Mouse (Mus musculus) adrenal gland (tissue): ENCODE measurements around the gene Cab39l.
"Not testable (repeated sequence)": the region's sequence is repeated elsewhere in the genome, so short reads cannot be mapped to it uniquely, and the experiment has no call there.

ENCODE experiments used
- intact Hi-C: fragments of 180-260 bp; cut with DNase I; formaldehyde crosslinking; loops from one replicate; pipeline ENCODE4 v1.15.1; 2025

Gene Cab39l

GRCm38 (mm10) chr14:59557071-59557470 is 116.3 kb downstream of the Cab39l start:
- intact Hi-C loops, result loop anchor here (2.0 to 10.0 kb wide), 4 partner anchors 88 to 400 kb away; no protein-coding TSS in a partner anchor

DNA sequence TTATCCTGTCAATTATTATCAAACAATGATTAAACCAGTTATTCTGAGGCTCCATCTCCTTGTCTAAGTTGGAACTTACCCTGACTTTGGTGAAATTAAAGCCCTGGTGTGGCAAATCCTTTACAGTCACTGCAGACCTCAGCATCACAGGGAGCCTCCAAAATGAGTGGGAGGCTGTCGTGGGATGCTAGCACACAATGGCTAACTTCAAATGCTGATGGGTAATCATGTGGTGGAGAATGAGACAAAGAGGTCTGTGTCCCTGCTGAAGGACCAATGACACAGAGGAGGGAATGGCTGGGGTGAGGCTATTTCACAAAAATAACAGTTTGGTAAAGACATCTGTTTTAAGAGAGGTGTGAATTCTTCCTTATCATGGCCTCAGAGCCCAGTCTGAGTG is 117.1 kb downstream of the Cab39l start:
- intact Hi-C loops, result loop anchor here (2.0 to 10.0 kb wide), 4 partner anchors 89 to 401 kb away; no protein-coding TSS in a partner anchor

GRCm38 (mm10) chr14:59566756-59567155 is 126.0 kb downstream of the Cab39l start:
- intact Hi-C loops, result no loop called here

DNA sequence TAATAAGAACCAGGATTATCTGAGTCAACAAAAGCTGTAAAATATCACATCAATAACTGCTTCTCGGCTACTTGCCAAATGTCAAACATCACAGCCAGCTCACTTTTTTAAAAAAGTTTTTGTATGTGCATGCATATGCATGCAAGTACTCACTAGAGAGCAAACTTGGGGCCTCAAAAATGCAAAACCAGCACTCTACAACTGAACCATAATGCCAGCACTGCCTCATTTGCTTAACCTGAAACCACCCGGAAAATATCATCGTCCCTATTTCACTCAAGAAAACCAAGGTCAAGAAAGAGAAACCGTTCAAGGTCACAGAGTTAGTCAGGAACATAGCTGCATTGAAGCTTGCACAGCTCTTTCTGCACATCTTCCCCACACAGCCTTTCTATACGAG is 135.6 kb downstream of the Cab39l start:
- intact Hi-C loops, result no loop called here

- intact Hi-C loops, result no loop called here
Observed at GRCm38 (mm10) chr14:59590614-59591013, 149.8 kb downstream of the Cab39l start.

- intact Hi-C loops, result no loop called here
Observed at GRCm38 (mm10) chr14:59591901-59592300, 151.1 kb downstream of the Cab39l start.

- intact Hi-C loops, result no loop called here
Observed at GRCm38 (mm10) chr14:59592593-59592992, 151.8 kb downstream of the Cab39l start.

GRCm38 (mm10) chr14:59594988-59595387 is 154.2 kb downstream of the Cab39l start:
- intact Hi-C loops, result no loop called here

- intact Hi-C loops, result no loop called here
Observed at GRCm38 (mm10) chr14:59597398-59598259, 156.9 kb downstream of the Cab39l start, which contains the start of gene Cdadc1. Gene Cdadc1 (minus strand): TSS chr14:59597959.

DNA sequence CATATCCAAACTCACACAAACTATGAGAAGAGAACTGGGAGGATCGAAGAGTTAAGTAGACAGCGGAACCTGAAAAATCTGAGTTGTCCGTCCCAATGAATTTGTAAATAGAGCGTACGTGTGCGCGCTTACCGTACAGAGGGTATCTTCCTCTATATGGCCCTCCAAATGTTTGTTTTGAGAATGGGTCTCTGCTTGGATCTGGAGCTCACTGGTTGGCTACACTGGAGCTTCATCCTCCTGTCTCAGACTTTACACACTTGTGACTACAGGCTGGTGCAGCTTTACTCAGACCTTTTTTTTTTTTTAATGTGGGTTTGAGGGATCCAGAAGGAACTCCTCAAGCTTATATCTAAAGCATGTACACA is 157.5 kb downstream of the Cab39l start:
- intact Hi-C loops, result no loop called here

DNA sequence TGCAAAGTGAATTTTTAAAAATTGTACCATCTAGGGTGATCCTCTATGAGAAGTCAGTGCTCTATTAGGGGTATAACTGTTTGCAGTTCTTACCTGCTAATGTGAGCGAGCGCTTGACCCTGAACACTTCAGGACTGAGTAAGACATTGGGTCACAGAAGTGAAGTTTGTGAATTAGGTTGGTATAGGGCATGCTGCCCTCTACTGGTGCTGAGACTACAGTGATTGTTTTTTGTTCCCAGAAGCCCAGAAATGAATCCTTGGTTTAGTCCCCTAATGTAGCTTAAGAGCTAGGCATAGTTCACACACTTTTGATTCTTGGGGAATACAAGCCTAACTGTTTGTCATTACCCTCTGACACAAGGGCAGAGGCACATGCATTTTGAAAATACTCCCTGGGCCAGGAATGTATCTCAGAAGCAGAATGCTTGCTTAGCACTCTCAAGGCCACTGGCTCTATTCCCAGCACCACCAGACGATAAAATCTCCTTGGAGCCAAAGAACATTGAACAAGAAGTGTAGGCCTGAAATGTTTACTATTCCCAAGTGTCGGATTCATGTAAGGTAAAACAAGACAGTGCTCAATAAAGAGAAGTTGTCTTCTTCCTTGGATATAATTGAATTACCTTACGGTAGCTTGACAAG is 163.4 kb downstream of the Cab39l start:
- intact Hi-C loops, result loop anchor here (2.0 kb wide), 1 partner anchor 339 kb away; no protein-coding TSS in a partner anchor

GRCm38 (mm10) chr14:59605671-59606353 is 165.0 kb downstream of the Cab39l start:
- intact Hi-C loops, result loop anchor here (2.0 kb wide), 2 partner anchors 337 to 411 kb away; no protein-coding TSS in a partner anchor

DNA sequence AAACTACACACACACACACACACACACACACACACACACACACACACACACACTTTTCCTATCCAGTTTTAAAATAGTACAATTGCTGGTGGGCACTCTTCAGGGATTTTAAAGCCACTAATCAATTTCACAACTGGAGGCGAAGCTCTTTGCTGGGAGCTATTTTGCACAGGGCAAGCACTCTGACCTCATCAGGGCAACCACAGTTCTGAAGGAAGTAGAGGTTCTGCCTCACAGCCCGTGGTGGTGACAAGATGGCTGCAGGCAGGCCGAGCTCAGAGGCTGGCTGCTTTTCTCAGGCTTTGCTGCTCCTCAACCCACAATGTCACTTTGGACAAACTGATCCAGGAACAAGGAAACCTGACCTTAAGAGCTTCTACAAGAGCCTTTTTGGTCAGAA is 166.2 kb downstream of the Cab39l start:
- intact Hi-C loops, result loop anchor here (2.0 kb wide), 1 partner anchor 410 kb away; no protein-coding TSS in a partner anchor

DNA sequence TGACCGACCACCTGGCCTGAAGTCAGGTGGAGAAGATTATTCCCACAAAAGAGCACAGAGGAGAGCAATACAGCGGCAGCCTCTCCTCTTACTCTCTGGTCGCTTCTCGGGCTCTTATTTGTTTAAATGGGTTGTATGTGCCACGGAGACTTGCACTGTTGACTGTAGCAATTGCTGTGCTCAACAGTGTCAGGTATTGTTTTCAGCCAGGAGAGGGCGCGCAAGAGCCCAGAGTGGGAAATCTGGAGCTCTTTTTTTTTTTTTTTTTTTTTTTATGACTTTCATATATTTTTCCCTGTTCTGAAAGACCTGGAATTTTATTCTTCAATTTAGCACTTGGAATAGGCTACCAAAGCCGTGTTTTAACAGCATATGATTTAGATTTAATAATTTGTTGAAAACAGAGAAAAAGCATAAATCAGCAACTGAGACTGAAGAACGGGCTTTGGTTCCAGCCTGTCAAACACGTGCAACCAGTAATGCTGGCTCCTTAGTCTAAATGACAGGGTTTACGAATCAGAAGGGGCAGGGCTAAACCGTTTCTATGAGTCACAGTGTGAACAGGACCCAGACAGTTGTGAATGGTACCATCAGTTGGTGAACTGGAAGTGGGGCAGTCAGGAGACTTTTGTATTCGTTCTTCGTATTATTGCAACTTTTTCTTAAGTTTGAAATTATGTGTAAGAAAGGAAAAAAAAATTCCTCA is 172.3 kb downstream of the Cab39l start:
- intact Hi-C loops, result loop anchor here (2.0 kb wide), 1 partner anchor 330 kb away; no protein-coding TSS in a partner anchor

DNA sequence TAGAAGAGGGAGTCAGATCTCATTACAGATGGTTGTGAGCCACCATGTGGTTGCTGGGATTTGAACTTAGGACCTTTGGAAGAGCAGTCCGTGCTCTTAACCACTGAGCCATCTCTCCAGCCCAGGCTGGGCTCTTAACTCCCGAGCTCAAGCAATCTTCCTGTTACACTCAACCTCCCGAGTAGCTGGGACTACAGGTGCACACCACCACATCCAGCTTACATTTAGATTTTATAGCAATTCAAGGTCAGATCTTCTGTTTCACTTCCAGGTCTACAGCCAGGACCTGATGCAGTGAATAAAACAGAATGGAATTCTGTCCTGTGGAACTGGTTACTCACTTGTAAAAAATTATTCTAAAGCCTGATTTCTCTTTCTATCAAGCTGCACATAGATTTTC is 173.4 kb downstream of the Cab39l start:
- intact Hi-C loops, result not testable (repeated sequence)

- intact Hi-C loops, result no loop called here
Observed at GRCm38 (mm10) chr14:59616802-59617201, 176.0 kb downstream of the Cab39l start.

- intact Hi-C loops, result no loop called here
Observed at GRCm38 (mm10) chr14:59624326-59624885, 183.6 kb downstream of the Cab39l start.

- intact Hi-C loops, result no loop called here
Observed at GRCm38 (mm10) chr14:59625158-59625805, 184.5 kb downstream of the Cab39l start, which contains the start of gene Shisa2. Gene Shisa2 (plus strand): TSS chr14:59625308.

DNA sequence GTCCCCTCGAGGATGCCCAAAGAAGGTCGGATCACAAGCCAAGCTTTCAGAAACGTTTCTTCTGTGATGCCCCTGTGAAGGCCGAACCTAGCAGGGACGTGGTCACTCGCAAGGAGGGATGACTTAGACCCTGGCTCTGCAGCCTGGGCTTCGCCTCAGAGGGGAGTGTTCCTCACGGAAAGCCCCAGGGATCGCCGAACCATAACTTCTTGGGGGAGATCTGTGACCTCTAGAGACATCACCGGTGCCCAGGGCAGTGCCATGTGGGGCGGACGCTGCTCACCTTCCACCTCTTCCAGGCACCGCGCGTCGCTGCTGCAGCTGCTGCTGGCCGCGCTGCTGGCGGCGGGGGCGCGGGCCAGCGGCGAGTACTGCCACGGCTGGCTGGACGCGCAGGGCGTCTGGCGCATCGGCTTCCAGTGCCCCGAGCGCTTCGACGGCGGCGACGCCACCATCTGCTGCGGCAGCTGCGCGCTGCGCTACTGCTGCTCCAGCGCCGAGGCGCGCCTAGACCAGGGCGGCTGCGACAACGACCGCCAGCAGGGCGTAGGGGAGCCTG is 185.1 kb downstream of the Cab39l start:
- intact Hi-C loops, result no loop called here

DNA sequence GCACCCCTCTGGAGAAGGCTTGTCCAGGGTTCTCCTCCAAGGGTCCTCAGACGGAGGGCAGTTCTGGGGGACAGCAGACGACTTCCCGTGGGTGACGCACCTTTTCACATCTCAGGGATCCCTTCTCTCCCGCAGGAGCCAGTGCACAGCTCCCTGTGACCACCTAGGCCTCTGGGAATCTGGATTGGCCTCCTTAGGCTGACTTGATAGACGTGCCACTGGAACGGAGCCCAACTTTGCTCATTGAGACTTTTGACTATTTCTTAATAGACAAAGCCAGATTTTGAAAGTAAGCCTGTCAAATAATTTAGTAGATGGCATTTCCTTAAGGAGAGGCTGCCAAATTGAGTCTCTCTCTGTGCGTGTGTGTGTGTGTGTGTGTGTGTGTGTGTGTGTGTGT is 185.9 kb downstream of the Cab39l start:
- intact Hi-C loops, result no loop called here
